Mouse (Mus musculus): ENCODE results near the gene Actn4.

Gene Actn4

DNA sequence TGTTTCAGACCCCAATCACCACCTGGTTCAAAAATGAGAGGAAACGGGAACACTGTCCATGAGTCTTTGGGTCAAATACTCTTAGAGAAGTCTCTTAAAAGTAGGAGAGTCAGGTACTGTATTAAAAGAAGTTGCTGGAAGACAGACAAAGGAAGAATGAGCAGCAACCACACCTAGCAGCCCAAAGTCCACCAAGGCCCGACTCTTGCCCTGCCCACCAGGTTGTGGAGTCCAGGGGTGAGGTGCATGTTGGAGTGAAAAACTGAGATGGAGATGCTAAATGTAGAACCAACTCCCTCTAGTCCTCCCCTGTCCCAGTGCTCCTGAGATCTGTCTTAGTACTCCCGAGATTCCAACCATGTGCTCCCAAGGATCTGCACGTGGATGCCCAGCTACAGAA, 111.5 kb downstream of the Actn4 start:
- DNase-seq (ENCODE audit: low read depth in 2 of 2, low spot score in 2 of 2): no peak

- DNase-seq (ENCODE audit: low read depth in 2 of 2, low spot score in 2 of 2): no peak
Observed at GRCm38 (mm10) chr7:28849700-28850236, 112.4 kb downstream of the Actn4 start.

GRCm38 (mm10) chr7:28847273-28847672, 114.9 kb downstream of the Actn4 start:
- DNase-seq (ENCODE audit: low read depth in 2 of 2, low spot score in 2 of 2): no peak
